Mouse (Mus musculus) kidney, adult 2 months (tissue): ENCODE results near the gene Fam57a.

Experiments used
- CTCF ChIP-seq: fragments of 200-500 bp; conservative IDR thresholded peaks from 2 replicates; pipeline ENCODE4 v1.5.1; 2011; ENCODE audit warnings: low read depth, mild to moderate bottlenecking, control low read depth, low read length, moderate library complexity, mixed read lengths; ENCODE audit not compliant: insufficient read depth, insufficient read length
- POLR2A ChIP-seq: fragments of 200-500 bp; IDR thresholded peaks from one replicate; pipeline ENCODE4 v1.6.1; 2011; ENCODE audit warnings: low read depth, low read length, control low read depth

DNA sequence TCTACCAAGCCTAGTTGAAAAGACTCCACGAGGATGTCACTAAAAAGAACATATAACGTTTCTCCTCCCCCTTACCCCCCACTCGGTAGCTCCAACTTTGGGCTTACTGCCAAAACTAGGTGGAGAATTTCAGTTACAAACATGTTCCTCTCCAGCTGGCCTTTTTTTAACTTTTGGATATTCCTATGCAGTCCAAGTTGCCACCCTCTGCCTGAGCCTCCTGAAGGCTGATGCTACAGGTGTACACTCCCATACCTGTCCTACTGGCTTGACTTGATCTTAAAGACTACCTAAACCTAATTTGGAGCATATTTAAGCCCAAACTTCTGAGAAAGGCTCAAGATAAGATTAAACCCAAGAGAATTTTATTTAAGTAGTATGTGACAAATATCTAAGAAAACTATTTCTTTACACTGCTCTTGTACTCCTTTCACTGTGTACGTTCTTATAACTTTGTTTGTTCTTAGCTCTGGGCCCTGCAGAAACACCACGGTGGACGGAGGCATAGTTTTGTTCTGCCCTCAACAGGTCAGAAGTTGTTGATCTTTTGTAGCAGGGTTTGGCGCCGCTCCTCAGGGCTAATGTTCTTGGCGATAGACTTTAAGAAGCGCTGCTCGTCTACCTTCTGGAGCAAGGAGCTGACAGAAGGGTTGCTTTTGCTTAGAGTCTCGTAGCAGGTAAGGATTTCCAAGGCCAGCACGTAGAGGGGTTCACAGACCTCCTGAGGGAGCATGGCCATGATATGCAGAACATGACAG is 30.9 kb downstream of the Fam57a start:
- TF ChIP-seq CTCF (no peak), POLR2A (no peak)
